Mouse (Mus musculus) activated CD4-positive, CD25-positive, alpha-beta regulatory T cell, adult 4 months (primary cell): ENCODE measurements at regions not wholly inside any gene's neighbourhood (a gene's known extent, or its start where the extent isn't known, plus 50 kb on each side); places are given as distances from the start of the nearest gene placed in this dataset.

Source experiments
- ATAC-seq: one replicate; pipeline ENCODE4 v1.8.0; 2017

DNA sequence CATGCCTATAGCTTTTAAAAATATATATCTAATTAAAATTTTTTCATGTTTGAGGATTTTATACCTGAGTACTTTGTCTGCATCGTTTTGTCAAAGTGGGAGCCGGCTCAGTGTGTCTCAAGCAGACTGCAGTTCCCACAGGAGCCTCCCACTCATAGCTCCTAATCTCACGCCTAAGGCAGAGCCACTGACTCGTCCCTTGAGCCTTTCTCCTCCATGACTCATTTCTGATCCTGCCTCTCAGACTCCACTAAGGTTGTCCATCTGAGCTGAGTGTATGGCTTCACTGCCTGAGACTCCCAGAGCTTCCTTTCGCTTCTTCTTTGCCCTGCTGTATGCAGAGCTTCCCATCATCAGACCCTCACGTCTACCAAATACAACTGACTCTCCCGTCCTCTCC lies 98.8 kb downstream of the Efnb2 start:
- ATAC-seq = no peak

DNA sequence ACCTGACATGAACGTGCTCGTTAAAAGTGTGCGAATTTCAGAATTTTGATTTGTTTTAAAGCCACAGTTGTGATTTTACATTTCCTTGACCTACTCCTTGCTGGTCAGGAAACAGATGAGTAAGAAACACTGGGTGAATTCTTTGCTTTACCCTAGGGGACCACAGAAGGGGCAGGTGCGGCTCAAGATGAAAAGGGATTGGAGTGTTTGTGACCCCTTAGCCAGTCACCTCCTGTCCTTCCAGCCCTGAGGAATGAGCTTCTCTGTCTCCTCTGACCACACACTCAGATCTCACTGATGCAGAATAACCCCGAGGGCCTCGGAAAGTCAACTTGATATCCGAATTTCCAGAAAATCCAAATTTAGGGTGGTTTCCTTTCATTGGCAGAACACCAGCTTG lies 103.0 kb downstream of the Efnb2 start:
- no peak for ATAC-seq

- ATAC-seq = no peak
These were observed 104.9 kb downstream of the Efnb2 start for GRCm38 (mm10) chr8:8556152-8556551.

DNA sequence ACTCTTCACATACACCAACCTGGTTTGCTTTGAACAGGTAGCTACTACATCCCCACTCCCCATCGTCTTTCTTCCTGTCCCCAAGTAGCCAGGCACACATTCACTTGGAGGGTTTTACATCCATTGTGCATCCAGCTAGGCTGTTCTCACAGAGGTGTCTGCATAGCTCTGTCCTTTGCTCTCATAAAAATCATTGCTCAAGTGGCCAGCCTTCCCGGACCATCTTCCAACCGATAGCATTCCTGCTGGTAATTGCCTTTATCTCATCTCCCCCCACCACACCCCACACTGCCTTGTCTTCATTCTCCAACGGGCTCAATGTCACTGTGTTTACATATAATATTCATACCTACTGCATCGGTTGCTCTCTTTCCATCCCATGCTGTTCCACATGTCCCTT lies 106.4 kb downstream of the Efnb2 start:
- ATAC-seq = no peak

DNA sequence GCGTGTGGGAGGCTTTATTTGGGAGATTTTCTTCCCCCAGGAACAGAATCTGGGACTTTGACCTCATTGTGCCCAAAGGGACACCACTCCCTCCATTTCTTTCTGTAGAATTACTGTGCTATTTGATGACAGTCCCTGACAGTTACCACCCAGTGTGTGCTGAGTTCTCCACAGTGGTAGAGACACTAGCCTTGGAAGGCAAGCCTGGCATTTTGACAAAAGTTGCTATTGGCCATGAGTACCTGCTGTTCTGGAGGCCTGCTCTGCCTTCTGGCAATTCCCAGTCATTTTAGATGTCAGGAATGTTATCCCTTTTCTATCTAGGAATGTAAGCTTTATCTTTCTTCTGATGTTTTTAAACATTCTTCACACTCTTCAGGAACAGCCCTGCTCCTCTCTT lies 108.3 kb downstream of the Efnb2 start:
- ATAC-seq = no peak

DNA sequence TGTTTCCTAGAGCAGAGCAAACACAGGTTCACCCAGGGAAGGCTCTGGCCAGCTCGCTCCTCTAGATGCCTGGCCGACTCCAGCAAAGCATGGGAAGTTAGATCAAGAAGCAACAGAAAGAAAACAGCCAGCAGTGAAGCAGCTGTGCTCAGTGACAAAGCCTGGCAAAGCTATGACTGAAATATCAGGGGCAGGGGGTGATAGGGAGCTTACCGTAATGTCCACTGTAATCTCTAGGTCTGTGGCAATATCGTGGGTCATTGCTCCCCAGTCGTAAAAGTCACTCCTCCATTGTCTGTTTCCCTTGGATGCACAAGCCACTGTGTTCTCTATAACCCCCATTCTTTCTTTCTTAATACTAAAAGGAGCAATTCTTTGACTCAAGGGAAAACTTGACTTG lies 124.4 kb downstream of the Efnb2 start:
- no peak for ATAC-seq

GRCm38 (mm10) chr8:8534787-8535186 lies 126.3 kb downstream of the Efnb2 start:
- ATAC-seq = no peak

DNA sequence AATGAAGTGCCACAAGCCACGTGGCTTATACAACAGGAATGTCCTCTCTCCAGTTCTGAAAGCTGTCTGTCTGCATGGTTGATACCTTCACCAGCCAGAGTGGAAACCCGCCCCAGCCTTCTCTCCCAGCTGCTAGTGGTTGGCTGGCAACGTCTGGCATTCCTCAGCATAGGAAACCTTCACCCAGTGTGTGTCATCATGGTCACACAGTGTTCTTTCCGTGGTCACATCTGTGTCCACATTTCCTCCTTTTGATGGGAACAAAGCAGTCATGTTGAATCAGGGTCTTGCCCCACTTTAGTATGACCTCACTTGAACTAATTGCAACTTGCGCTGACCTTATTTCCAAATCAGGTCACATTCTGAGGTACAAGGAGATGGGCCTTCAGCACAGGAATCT lies 128.1 kb downstream of the Efnb2 start:
- ATAC-seq = no peak

DNA sequence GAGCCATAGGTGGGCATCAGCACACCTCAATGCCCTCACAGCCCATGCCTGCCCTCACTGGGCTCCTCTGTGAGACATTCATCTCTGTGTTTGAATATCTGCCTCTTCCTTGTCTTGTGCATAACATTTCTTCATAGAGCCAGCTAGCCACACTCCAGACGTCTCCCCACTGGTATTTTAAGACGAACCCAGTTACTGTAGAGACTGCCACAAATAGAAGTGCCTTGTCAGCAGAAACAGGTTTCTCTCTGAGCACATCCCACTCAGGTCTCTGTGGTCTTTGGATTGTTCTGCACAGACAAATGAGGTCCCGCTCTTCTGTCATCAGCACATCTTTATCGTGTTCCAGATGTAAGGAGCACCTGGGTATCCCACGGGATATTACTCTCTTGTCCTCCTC lies 130.5 kb downstream of the Efnb2 start:
- no peak for ATAC-seq

GRCm38 (mm10) chr8:8521532-8521931 lies 139.5 kb downstream of the Efnb2 start:
- no peak for ATAC-seq

- ATAC-seq = no peak
These were observed 141.3 kb downstream of the Efnb2 start for GRCm38 (mm10) chr8:8519772-8520191.

DNA sequence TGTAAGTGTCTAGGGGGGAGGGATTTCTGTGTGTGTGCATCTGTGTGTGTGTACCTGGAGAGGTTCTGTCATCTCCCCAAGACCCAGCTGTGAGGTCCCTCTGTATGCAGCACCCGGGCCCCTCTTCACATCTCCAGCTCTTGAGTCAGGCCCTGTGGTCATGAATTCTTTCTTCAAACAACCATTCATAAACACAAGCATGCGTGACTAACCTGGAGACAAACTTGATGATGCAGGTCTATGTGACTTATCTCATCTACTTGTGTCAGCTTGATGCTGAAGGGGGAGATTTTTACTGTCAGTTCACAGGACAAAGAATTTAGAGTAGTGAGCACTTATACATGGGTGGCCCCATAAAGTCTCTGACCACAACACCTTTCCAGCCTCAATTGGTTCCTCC lies 143.4 kb downstream of the Efnb2 start:
- no peak for ATAC-seq

- no peak for ATAC-seq
These were observed 144.8 kb downstream of the Efnb2 start for GRCm38 (mm10) chr8:8516272-8516671.

DNA sequence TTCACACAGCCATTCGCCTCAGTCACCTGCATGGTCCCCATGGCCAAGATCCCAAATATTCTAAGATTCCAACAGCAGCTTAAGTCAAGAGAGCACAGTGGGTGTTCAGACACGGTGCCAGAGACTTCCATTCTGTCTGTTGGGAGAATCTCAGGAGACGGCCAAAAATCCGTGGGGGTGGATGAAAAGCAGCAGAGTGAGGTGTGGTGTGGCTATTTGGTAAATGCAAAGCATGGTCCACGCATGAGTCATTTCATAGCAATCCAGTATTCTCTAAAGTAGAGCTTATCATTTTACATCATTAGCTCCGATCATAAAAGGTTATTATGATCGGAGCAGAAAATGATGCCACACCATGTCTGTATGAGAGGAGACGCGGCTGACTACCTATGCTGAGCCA lies 161.1 kb downstream of the Efnb2 start:
- no peak for ATAC-seq

GRCm38 (mm10) chr8:8498753-8499152 lies 162.3 kb downstream of the Efnb2 start:
- ATAC-seq = no peak

DNA sequence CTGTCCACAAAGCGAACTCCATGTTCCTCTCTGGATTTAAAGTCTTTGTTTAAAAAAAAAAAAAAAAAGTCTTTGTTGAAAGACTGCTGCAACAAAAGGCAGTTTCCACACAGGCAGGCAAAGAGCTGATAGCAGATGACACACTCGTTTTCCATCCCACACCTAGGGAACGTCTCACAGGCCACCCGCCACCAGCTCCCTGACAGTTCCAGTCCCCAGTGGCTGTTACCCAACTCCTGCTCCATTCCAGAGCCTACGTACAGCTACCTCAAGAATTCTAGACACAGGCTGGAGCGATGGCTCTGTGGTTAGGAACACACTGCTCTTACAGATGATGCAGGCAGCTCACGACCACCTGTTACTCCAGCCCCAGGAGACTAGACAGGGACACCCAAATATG lies 165.6 kb downstream of the Efnb2 start:
- ATAC-seq = no peak

DNA sequence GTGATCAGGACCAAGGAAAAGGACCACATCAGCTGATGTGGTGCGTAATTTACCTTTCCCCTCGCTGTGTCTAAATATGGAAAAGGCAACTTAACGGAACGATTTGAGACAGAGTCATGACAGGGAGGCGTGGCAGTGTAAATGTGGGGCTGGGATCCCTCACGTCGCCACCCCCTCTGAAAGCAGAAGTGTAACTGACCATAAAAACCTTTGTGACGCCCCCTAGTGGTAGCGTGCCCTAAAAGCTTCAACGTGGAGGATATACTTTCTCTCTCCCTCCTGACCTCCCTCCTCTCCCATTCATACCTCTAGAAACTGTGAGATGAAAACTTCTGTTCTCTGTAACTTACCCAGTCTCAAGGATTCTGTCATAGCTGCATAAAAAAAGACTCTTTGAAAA lies 166.8 kb downstream of the Efnb2 start:
- ATAC-seq = no peak

DNA sequence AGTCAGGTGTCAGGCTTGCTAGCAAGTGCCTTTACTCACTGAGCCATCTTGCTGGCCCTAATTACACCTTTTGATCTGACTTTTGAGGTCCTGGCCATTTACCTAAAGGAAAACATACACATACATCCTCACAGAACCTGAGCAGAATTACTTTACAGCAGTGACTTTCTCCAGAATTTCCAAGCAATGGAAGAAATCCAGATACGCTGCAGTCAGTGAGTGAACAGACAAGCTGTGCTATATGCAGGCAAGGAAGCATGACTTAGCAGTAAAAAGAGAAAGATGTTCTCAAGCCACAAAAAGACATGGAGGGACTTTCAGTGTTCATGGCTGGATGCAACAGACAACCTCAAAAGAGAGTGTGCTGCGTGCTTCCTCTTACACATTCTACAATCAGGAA lies 169.1 kb downstream of the Efnb2 start:
- ATAC-seq = no peak

DNA sequence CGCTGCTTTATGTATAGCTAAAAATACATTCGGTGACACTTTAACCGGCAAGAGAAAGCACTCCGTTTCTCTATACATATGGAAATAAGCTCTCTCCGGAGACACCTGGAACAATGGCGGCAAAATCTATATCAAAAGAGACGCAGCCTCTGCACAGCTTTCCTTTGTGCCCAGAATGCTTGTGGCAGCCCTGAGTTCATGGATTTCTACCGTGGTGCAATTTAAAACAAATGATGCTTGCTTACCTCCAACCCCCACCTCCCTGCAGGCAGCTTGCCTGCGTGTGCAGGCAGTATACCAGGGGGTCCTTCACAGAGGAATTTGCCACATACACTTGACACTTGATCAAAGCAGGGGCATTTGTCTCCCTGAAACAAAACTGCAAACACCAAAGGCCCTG lies 171.3 kb downstream of the Efnb2 start:
- no peak for ATAC-seq

GRCm38 (mm10) chr8:8488695-8489571 lies 172.1 kb downstream of the Efnb2 start:
- ATAC-seq = no peak

DNA sequence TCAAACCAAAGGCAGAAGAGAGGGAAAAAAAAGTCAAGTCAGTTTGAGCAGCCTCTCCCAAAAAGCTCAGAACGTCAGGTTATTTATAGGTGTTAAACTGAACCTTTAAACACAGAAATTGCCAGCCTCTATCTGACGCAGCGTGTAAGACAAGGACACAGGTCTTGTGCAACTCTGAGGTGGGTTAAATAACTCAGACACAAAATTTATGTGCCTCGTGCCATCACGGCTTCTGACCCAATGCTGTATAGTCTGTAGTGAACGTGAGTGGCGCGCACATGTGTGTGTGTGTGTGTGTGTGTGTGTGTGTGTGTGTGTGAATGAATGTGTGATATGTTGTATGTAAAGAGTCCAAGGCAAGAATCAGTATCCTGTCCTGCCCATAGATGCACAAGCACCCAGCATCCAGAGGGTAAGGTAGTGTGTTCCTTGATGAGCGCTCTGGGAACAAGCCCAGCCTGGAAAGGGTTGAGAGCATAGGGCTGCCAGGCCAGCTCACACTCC lies 172.8 kb downstream of the Efnb2 start:
- no peak for ATAC-seq

DNA sequence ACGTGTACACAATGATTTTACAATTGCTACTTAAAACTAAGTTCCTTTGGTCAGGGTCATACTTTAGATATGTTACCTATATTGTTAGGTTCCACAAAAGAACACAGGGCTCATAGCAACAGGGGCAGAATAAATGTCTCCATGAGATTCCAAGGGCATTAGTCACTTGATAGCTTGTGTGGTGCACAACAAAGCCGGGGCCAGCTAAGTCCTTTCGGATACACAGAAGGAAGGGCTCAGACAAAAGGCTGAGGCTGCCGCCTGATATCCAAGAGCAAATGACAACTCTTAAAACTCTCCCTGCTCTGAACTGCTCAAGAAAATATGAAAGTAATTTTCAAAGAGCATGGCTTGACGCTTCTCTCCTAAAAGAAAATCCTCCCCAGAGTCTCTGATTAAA lies 173.3 kb downstream of the Efnb2 start:
- no peak for ATAC-seq

GRCm38 (mm10) chr8:8486866-8487265 lies 174.2 kb downstream of the Efnb2 start:
- no peak for ATAC-seq

- ATAC-seq = no peak
These were observed 175.8 kb downstream of the Efnb2 start for GRCm38 (mm10) chr8:8485252-8485651.

GRCm38 (mm10) chr8:8484546-8484945 lies 176.5 kb downstream of the Efnb2 start:
- ATAC-seq = no peak
